Mouse (Mus musculus): ENCODE results near the gene Rapgef2.

- no peak for TF ChIP-seq GATA1 (IDR thresholded peaks at IDR 0.05; ENCODE audit: borderline replicate concordance, low read length)
- TF ChIP-seq FLI1 (IDR thresholded peaks at IDR 0.05; ENCODE audit: low read length) = no peak
Measured at GRCm38 (mm10) chr3:79286376-79287107, at the start of gene Rapgef2.

Data from megakaryocyte, embryonic 14.5 days (primary cell).